Mouse (Mus musculus): ENCODE results near the gene Ccdc149. TPM values are rescaled to one million over a fixed set of nuclear protein-coding genes. Genes with fewer than 3 reads are reported as not detected.

The Ccdc149 gene
- polyA plus RNA-seq (2014; fragmentation: Nextera tagmentation; extraction: Ambion mirVana): 3.0 and 3.7 TPM in 2 replicates

GRCm38 (mm10) chr5:52470991-52471801 is at the start of gene Ccdc149:
Gene Ccdc149 (minus strand): TSS chr5:52471521.
- ATAC-seq (replicated peaks; ENCODE audit: low FRiP score, low TSS enrichment, low read depth): peak; percentile 94
- H3K9me3 ChIP-seq (ENCODE audit: control insufficient read depth, low read length): no peaks in the 10 kb centered on the region
- peak within 1 kb of the TSS; percentile 93 for H3K4me2 ChIP-seq (ENCODE audit: low read length)
- H3K27ac ChIP-seq (ENCODE audit: low read depth): peak within 1 kb of the TSS; percentile 54; the same call in 1 of the 2 replicates
- WGBS: under 1% methylated on average over 51 of the region's 65 CpGs
- H3K27me3 ChIP-seq (replicated peaks; ENCODE audit: control insufficient read depth, insufficient read depth, low read length): no peaks in the 10 kb centered on the region
- H3K9ac ChIP-seq (ENCODE audit: low read length): peak within 1 kb of the TSS; percentile 77
- H3K4me3 ChIP-seq (ENCODE audit: low read depth, low read length): peak within 1 kb of the TSS; percentile 58
- DNase-seq (ENCODE audit: low spot score): peak; percentile 79
- H3K4me1 ChIP-seq (replicated peaks; ENCODE audit: control insufficient read depth, insufficient read depth, low read length): peaks cover 9% of the 10 kb centered on the region; the same call in 1 of the 2 replicates
- H3K36me3 ChIP-seq (ENCODE audit: control insufficient read depth, insufficient read depth, low read length): no peaks in the 10 kb centered on the region

GRCm38 (mm10) chr5:52519921-52520320 is 48.6 kb upstream of the Ccdc149 start:
- Histone ChIP-seq H3K9ac (ENCODE audit: low read length) (no peak overlapping the region), H3K4me3 (ENCODE audit: low read depth, low read length) (no peak overlapping the region), H3K9me3 (ENCODE audit: control insufficient read depth, low read length) (no peaks in the 10 kb centered on the region), H3K4me2 (ENCODE audit: low read length) (no peak overlapping the region), H3K36me3 (ENCODE audit: control insufficient read depth, insufficient read depth, low read length) (no peaks in the 10 kb centered on the region), H3K27me3 (replicated peaks; ENCODE audit: control insufficient read depth, insufficient read depth, low read length) (0 out of 2 replicates have a peak, but pooled peaks cover 6% of the 10 kb centered on the region), H3K27ac (ENCODE audit: low read depth) (no peak overlapping the region), H3K4me1 (replicated peaks; ENCODE audit: control insufficient read depth, insufficient read depth, low read length) (0 out of 2 replicates have a peak, but pooled peaks cover 7% of the 10 kb centered on the region)
- no peak for DNase-seq (ENCODE audit: low spot score)
- ATAC-seq (replicated peaks; ENCODE audit: low FRiP score, low TSS enrichment, low read depth): no peak
- 81% methylated on average over 2 of the region's 2 CpGs for WGBS

GRCm38 (mm10) chr5:52516072-52516476 is 44.8 kb upstream of the Ccdc149 start:
- Histone ChIP-seq H3K27me3 (replicated peaks; ENCODE audit: control insufficient read depth, insufficient read depth, low read length) (0 out of 2 replicates have a peak, but pooled peaks cover 6% of the 10 kb centered on the region), H3K4me3 (ENCODE audit: low read depth, low read length) (peak overlapping the region; percentile 21), H3K9ac (ENCODE audit: low read length) (no peak overlapping the region), H3K27ac (ENCODE audit: low read depth) (no peak overlapping the region), H3K9me3 (ENCODE audit: control insufficient read depth, low read length) (no peaks in the 10 kb centered on the region), H3K36me3 (ENCODE audit: control insufficient read depth, insufficient read depth, low read length) (no peaks in the 10 kb centered on the region), H3K4me1 (replicated peaks; ENCODE audit: control insufficient read depth, insufficient read depth, low read length) (0 out of 2 replicates have a peak, but pooled peaks cover 4% of the 10 kb centered on the region), H3K4me2 (ENCODE audit: low read length) (peak overlapping the region; percentile 53)
- WGBS: 23% methylated on average over 21 of the region's 21 CpGs
- peak; percentile 51; the same call in 1 of the 2 replicates for ATAC-seq (replicated peaks; ENCODE audit: low FRiP score, low TSS enrichment, low read depth)
- DNase-seq (ENCODE audit: low spot score): peak; percentile 65

GRCm38 (mm10) chr5:52515246-52516021 is 44.1 kb upstream of the Ccdc149 start:
- no peaks in the 10 kb centered on the region for H3K9me3 ChIP-seq (ENCODE audit: control insufficient read depth, low read length)
- 0 out of 2 replicates have a peak, but pooled peaks cover 4% of the 10 kb centered on the region for H3K4me1 ChIP-seq (replicated peaks; ENCODE audit: control insufficient read depth, insufficient read depth, low read length)
- WGBS: 36% methylated on average over 22 of the region's 22 CpGs
- H3K4me3 ChIP-seq (ENCODE audit: low read depth, low read length): peak overlapping the region; percentile 21; the same call in 1 of the 2 replicates
- no peaks in the 10 kb centered on the region for H3K36me3 ChIP-seq (ENCODE audit: control insufficient read depth, insufficient read depth, low read length)
- DNase-seq (ENCODE audit: low spot score): peak; percentile 80
- no peak overlapping the region for H3K9ac ChIP-seq (ENCODE audit: low read length)
- H3K4me2 ChIP-seq (ENCODE audit: low read length): peak overlapping the region; percentile 53
- H3K27ac ChIP-seq (ENCODE audit: low read depth): no peak overlapping the region
- H3K27me3 ChIP-seq (replicated peaks; ENCODE audit: control insufficient read depth, insufficient read depth, low read length): 0 out of 2 replicates have a peak, but pooled peaks cover 6% of the 10 kb centered on the region
- no peak for ATAC-seq (replicated peaks; ENCODE audit: low FRiP score, low TSS enrichment, low read depth)

GRCm38 (mm10) chr5:52511089-52511488 is 39.8 kb upstream of the Ccdc149 start:
- H3K27me3 ChIP-seq (replicated peaks; ENCODE audit: control insufficient read depth, insufficient read depth, low read length): no peaks in the 10 kb centered on the region

GRCm38 (mm10) chr5:52509416-52509815 is 38.1 kb upstream of the Ccdc149 start:
- Histone ChIP-seq H3K27ac (ENCODE audit: low read depth) (no peak overlapping the region), H3K9me3 (ENCODE audit: control insufficient read depth, low read length) (no peaks in the 10 kb centered on the region), H3K4me1 (replicated peaks; ENCODE audit: control insufficient read depth, insufficient read depth, low read length) (no peaks in the 10 kb centered on the region), H3K4me3 (ENCODE audit: low read depth, low read length) (no peak overlapping the region), H3K36me3 (ENCODE audit: control insufficient read depth, insufficient read depth, low read length) (no peaks in the 10 kb centered on the region), H3K27me3 (replicated peaks; ENCODE audit: control insufficient read depth, insufficient read depth, low read length) (no peaks in the 10 kb centered on the region), H3K4me2 (ENCODE audit: low read length) (no peak overlapping the region), H3K9ac (ENCODE audit: low read length) (no peak overlapping the region)
- DNase-seq (ENCODE audit: low spot score) (no peak), ATAC-seq (replicated peaks; ENCODE audit: low FRiP score, low TSS enrichment, low read depth) (no peak)
- WGBS: 72% methylated on average over 6 of the region's 6 CpGs

More at GRCm38 (mm10) chr5:52511089-52511488, 39.8 kb upstream of the Ccdc149 start:
- H3K4me2 ChIP-seq (ENCODE audit: low read length): no peak overlapping the region
- no peak overlapping the region for H3K9ac ChIP-seq (ENCODE audit: low read length)
- DNase-seq (ENCODE audit: low spot score) (no peak), ATAC-seq (replicated peaks; ENCODE audit: low FRiP score, low TSS enrichment, low read depth) (no peak)
- no peaks in the 10 kb centered on the region for H3K9me3 ChIP-seq (ENCODE audit: control insufficient read depth, low read length)
- no peak overlapping the region for H3K4me3 ChIP-seq (ENCODE audit: low read depth, low read length)
- H3K27ac ChIP-seq (ENCODE audit: low read depth): no peak overlapping the region
- H3K36me3 ChIP-seq (ENCODE audit: control insufficient read depth, insufficient read depth, low read length): no peaks in the 10 kb centered on the region
- WGBS: 69% methylated on average over 3 of the region's 3 CpGs
- 0 out of 2 replicates have a peak, but pooled peaks cover 3% of the 10 kb centered on the region for H3K4me1 ChIP-seq (replicated peaks; ENCODE audit: control insufficient read depth, insufficient read depth, low read length)

- ATAC-seq (replicated peaks; ENCODE audit: low FRiP score, low TSS enrichment, low read depth) (no peak), DNase-seq (ENCODE audit: low spot score) (no peak)
- Histone ChIP-seq H3K4me1 (replicated peaks; ENCODE audit: control insufficient read depth, insufficient read depth, low read length) (no peaks in the 10 kb centered on the region), H3K27ac (ENCODE audit: low read depth) (no peak overlapping the region), H3K27me3 (replicated peaks; ENCODE audit: control insufficient read depth, insufficient read depth, low read length) (no peaks in the 10 kb centered on the region), H3K9me3 (ENCODE audit: control insufficient read depth, low read length) (no peaks in the 10 kb centered on the region), H3K4me2 (ENCODE audit: low read length) (no peak overlapping the region), H3K4me3 (ENCODE audit: low read depth, low read length) (no peak overlapping the region), H3K36me3 (ENCODE audit: control insufficient read depth, insufficient read depth, low read length) (no peaks in the 10 kb centered on the region), H3K9ac (ENCODE audit: low read length) (no peak overlapping the region)
- 84% methylated on average over 13 of the region's 13 CpGs for WGBS
Observed at GRCm38 (mm10) chr5:52504666-52505065, 33.3 kb upstream of the Ccdc149 start.

GRCm38 (mm10) chr5:52504148-52504547 is 32.8 kb upstream of the Ccdc149 start:
- H3K9ac ChIP-seq (ENCODE audit: low read length): no peak overlapping the region
- H3K27me3 ChIP-seq (replicated peaks; ENCODE audit: control insufficient read depth, insufficient read depth, low read length): no peaks in the 10 kb centered on the region
- WGBS: 94% methylated on average over 11 of the region's 11 CpGs
- no peak overlapping the region for H3K4me2 ChIP-seq (ENCODE audit: low read length)
- H3K4me1 ChIP-seq (replicated peaks; ENCODE audit: control insufficient read depth, insufficient read depth, low read length): no peaks in the 10 kb centered on the region
- DNase-seq (ENCODE audit: low spot score) (no peak), ATAC-seq (replicated peaks; ENCODE audit: low FRiP score, low TSS enrichment, low read depth) (no peak)
- H3K9me3 ChIP-seq (ENCODE audit: control insufficient read depth, low read length): no peaks in the 10 kb centered on the region
- no peak overlapping the region for H3K27ac ChIP-seq (ENCODE audit: low read depth)
- no peaks in the 10 kb centered on the region for H3K36me3 ChIP-seq (ENCODE audit: control insufficient read depth, insufficient read depth, low read length)
- H3K4me3 ChIP-seq (ENCODE audit: low read depth, low read length): no peak overlapping the region

Data from intestine, embryonic 14.5 days (tissue).